Mouse (Mus musculus) heart, embryonic 16.5 days (tissue): ENCODE measurements around the gene Fancl. TPM values are rescaled to one million over a fixed set of nuclear protein-coding genes. Genes with fewer than 3 reads are reported as not detected.
"Not testable (repeated sequence)": the region's sequence is repeated elsewhere in the genome, so short reads cannot be mapped to it uniquely, and the experiment has no call there.

Experiments
- ATAC-seq: fragments of 200-750 bp; cut with Nextera tagmentation; replicated peaks from 2 replicates; pipeline ENCODE4 v1.8.0; 2017; ENCODE audit warnings: moderate number of reproducible peaks; ENCODE audit not compliant: insufficient read depth, low FRiP score; ENCODE audit errors: extremely low read depth
- H3K27ac ChIP-seq: fragments of 300-500 bp; sonication (generic); 2 replicates; pipeline ENCODE4 v1.5.1; 2014; ENCODE audit warnings: mild to moderate bottlenecking, low read length, control low read depth, moderate library complexity
- H3K27me3 ChIP-seq: fragments of 300-500 bp; sonication (generic); 2 replicates; pipeline ENCODE4 v1.6.1; 2014; ENCODE audit warnings: low read length, mixed read lengths; ENCODE audit not compliant: control insufficient read depth, insufficient read depth
- H3K36me3 ChIP-seq: fragments of 300-500 bp; sonication (generic); 2 replicates; pipeline ENCODE4 v1.6.1; 2014; ENCODE audit not compliant: control insufficient read depth, insufficient read depth
- H3K4me1 ChIP-seq: fragments of 300-500 bp; sonication (generic); 2 replicates; pipeline ENCODE4 v1.6.1; 2014; ENCODE audit warnings: low read length, mixed read lengths; ENCODE audit not compliant: control insufficient read depth, insufficient read depth
- H3K4me2 ChIP-seq: fragments of 300-500 bp; sonication (generic); 2 replicates; pipeline ENCODE4 v1.6.1; 2014; ENCODE audit warnings: low read depth, mild to moderate bottlenecking, control low read depth, low read length
- H3K4me3 ChIP-seq: fragments of 300-500 bp; sonication (generic); 2 replicates; pipeline ENCODE4 v1.5.1; 2014; ENCODE audit warnings: mild to moderate bottlenecking, control low read depth, low read length
- H3K9ac ChIP-seq: fragments of 300-500 bp; sonication (generic); 2 replicates; pipeline ENCODE4 v1.6.1; 2014; ENCODE audit warnings: low read length, control low read depth
- H3K9me3 ChIP-seq: fragments of 300-500 bp; sonication (generic); replicated peaks from 2 replicates; pipeline ENCODE4 v1.6.1; 2016; ENCODE audit warnings: low read length; ENCODE audit not compliant: control insufficient read depth
- WGBS: fragments of 180-500 bp; shearing (Covaris S2); extraction: QIAGEN DNeasy Blood & Tissue Kit; methylation state at CpG from one replicate; pipeline ENCODE4 v1.1.7; 2014; 5-methylcytosine and 5-hydroxymethylcytosine counted together
- polyA plus RNA-seq: library from polyadenylated mRNA; unstranded; fragments of >200 nt; fragmentation: Nextera tagmentation; extraction: Ambion mirVana; gene quantifications from 2 replicates; pipeline ENCODE4 v1.2.1, GENCODE M21; 2015

Gene Fancl
- 19.7 and 20.9 TPM in 2 replicates for polyA plus RNA-seq

DNA sequence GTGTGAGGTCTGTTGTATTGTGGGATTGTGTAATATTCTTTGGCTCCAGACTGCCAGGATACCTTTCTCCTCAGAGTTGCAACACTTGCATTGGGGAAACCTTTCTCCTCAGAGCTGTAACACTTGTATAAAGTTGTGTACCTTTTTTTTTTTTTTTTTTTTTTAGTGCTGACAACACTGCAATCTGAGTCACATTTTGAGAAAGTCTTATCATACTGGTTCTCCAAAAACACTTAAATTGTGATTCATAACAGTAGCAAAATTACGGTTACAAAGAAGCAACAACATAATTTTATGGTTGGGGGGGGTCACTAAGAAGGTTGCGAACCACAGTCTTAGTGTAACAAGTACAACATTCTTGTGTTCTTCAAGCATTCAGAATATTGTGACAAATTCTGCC, at the start of gene Fancl:
Gene Fancl (plus strand): TSS at position 165 of the 400 bp plus-strand sequence.
- no peaks in the 10 kb centered on the region for H3K27me3 ChIP-seq
- H3K36me3 ChIP-seq, result no peaks in the 10 kb centered on the region
- H3K9me3 ChIP-seq, result no peaks in the 10 kb centered on the region
- H3K4me1 ChIP-seq, result peaks cover 7% of the 10 kb centered on the region
- peak within 1 kb of the TSS; percentile 89 for H3K9ac ChIP-seq
- ATAC-seq, result no peak
- H3K4me2 ChIP-seq, result peak within 1 kb of the TSS; percentile 93
- H3K4me3 ChIP-seq, result peak within 1 kb of the TSS; percentile 85
- peak within 1 kb of the TSS; percentile 89 for H3K27ac ChIP-seq
- WGBS, result 99% methylated on average over 2 of the region's 2 CpGs

DNA sequence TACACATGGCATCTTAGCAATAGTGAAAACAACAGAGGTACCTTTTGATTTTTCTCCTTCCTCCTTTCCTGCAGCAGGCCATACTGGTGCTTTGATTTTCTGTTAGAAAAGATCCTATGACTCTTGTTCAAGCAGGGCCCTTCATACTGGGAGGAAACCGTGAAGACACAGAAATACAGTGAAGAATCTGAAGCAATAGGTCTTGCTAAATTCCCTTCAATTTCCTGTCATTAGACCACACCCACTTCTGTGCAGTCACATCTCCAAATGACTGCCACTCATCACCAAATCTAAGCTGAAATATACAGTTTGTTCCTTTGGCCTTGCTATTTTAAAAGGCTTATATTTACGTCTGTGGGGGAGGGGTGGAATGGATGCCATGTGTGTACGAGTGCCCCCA, 49.1 kb upstream of the Fancl start:
- Histone ChIP-seq H3K27me3 (no peaks in the 10 kb centered on the region), H3K27ac (no peak overlapping the region), H3K36me3 (no peaks in the 10 kb centered on the region), H3K4me1 (no peaks in the 10 kb centered on the region), H3K4me3 (no peak overlapping the region), H3K4me2 (no peak overlapping the region), H3K9me3 (no peaks in the 10 kb centered on the region), H3K9ac (no peak overlapping the region)
- WGBS, result 76% methylated on average over 3 of the region's 3 CpGs
- no peak for ATAC-seq

DNA sequence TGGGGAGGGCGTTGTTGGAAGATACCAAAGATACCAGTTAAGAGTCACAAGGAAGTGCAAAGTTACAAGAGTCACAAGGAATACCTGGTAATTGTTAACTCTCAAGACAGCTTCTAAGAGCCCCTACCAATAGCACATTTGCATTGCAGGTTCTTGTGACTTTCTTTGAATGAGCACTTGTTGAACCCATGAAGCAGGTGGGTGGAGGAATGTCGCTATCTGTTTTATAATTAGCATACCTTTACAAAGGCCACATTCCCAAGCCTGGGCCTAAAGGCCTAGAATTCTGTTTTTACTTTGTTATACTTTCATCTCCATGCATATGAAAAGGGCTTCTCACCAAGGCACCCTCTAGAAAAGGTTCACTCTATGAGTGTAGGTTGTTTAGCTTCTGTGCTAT, 15.8 kb upstream of the Fancl start:
- H3K4me3 ChIP-seq, H3K36me3 ChIP-seq, ATAC-seq, H3K9me3 ChIP-seq, H3K4me2 ChIP-seq, H3K9ac ChIP-seq, H3K4me1 ChIP-seq, H3K27ac ChIP-seq, H3K27me3 ChIP-seq: not testable (repeated sequence)
- WGBS, result 74% methylated on average over 2 of the region's 2 CpGs

DNA sequence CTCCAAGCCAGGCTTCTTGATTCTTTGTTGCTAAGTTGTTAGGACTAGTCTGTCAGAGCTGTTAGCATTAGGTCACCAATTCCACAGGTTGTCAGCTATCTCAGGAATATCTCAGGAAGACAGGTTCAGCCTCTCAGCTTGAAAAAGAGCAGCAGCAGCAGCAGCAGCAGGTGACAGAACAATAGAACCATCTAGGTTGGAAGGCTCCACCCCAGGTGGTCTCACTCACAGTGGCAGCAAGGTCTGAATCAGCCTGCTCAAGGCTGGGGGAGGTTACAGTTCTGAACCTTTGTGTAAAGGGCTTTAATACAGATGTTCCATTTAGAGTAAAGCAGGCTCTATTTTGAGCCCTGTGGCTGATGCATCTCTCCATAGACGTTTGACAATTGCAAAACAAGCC, 14.0 kb upstream of the Fancl start:
- not testable (repeated sequence) for H3K4me1 ChIP-seq, H3K9ac ChIP-seq, H3K9me3 ChIP-seq, H3K4me3 ChIP-seq, H3K27ac ChIP-seq, H3K36me3 ChIP-seq, ATAC-seq, H3K27me3 ChIP-seq, H3K4me2 ChIP-seq
- WGBS, result 11% methylated on average over 1 of the region's 1 CpGs

DNA sequence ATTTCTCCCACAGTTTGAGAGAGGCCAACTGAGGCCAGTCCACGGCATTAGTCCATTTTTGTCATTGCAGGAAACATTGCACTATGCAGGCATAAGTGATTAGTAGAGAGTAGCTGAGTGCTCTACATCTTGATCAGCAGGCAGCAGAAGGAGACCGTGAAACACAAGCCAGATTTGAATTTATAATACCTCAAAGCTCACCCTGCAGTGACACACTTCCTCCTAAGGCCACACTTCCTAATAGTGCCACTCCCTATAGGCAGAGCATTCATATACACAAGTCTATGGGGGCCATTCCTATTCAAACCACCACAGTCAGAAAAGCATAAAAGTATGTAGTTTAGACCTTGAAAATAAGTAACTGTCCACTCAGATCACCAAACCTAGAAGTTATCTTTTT, 11.8 kb upstream of the Fancl start:
- H3K27me3 ChIP-seq, result no peaks in the 10 kb centered on the region
- 73% methylated on average over 2 of the region's 2 CpGs for WGBS
- no peak for ATAC-seq

DNA sequence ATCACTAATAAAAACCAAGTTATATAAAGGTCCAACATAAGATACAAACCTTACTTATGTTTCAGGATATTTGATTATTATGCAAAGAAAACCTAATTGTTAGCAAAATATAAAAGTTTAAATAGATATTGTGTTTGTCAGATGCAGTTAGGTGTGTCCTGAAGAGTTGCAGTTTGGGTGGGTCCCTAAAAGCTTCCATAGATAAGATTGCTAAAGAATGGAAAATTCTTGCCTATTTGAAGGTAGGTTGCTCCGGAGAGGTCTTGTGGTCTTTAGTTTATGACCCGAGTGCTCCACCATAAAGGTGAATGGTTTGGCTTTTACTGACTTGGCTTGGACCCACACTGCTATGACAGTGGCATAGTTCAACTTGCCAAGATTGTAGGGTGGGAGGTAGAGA, 7.9 kb upstream of the Fancl start:
- ATAC-seq, result no peak
- no peak overlapping the region for H3K9ac ChIP-seq
- no peaks in the 10 kb centered on the region for H3K36me3 ChIP-seq
- no peaks in the 10 kb centered on the region for H3K27me3 ChIP-seq
- H3K4me3 ChIP-seq, result no peak overlapping the region
- H3K4me1 ChIP-seq, result no peaks in the 10 kb centered on the region
- no peak overlapping the region for H3K27ac ChIP-seq
- no peak overlapping the region for H3K4me2 ChIP-seq
- H3K9me3 ChIP-seq, result no peaks in the 10 kb centered on the region
- 72% methylated on average over 2 of the region's 2 CpGs for WGBS

More for the DNA sequence above, 11.8 kb upstream of the Fancl start:
- no peak overlapping the region for H3K27ac ChIP-seq
- H3K9ac ChIP-seq, result no peak overlapping the region
- H3K36me3 ChIP-seq, result no peaks in the 10 kb centered on the region
- H3K4me2 ChIP-seq, result no peak overlapping the region
- H3K4me1 ChIP-seq, result no peaks in the 10 kb centered on the region
- H3K4me3 ChIP-seq, result no peak overlapping the region
- H3K9me3 ChIP-seq, result no peaks in the 10 kb centered on the region

DNA sequence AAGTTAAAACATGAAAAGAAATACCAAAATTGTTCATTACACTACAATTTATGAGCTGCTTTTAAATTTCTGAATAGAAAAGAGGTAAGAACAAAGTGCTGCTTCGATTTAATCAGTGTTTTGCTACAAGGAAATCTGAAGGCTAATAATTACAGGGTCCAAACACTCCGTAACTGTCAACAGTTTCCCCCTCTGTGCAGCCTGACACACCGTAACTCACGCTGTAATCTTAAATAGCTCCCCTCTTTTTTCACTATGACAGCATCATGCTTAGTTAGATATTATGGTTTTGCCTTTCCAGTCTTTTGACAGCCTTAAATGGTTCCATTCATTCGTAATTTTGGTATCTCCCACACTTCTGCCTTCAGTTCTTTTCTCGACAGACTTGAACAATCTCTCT, 4.4 kb upstream of the Fancl start:
- Histone ChIP-seq H3K4me1 (no peaks in the 10 kb centered on the region), H3K4me2 (no peak overlapping the region), H3K4me3 (no peak overlapping the region), H3K27me3 (no peaks in the 10 kb centered on the region), H3K9me3 (no peaks in the 10 kb centered on the region), H3K9ac (no peak overlapping the region), H3K36me3 (no peaks in the 10 kb centered on the region), H3K27ac (no peak overlapping the region)
- WGBS, result 58% methylated on average over 6 of the region's 6 CpGs
- no peak for ATAC-seq

DNA sequence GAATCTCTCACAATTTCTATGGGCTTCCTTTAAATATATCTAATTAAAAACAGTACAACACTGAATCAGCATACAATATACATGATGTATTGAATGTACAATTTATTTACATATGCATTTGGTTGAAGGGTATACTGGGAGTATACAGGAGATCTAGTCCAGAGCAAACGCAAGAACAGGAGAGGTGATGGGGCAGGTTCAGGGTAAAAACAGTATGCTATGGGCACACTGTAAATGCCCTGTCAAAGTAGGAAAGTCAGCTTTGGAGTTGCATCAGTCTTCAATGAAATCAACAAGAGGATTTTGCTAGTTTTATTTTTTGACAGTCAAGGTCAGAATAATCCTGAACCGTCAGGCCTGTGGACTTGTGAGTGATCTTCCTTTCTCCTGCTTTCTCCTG, 743 bp downstream of the Fancl start:
- whole genome bisulfite sequencing, result 73% methylated on average over 2 of the region's 2 CpGs
- H3K4me1 ChIP-seq, result peaks cover 7% of the 10 kb centered on the region
- no peak for ATAC-seq

DNA sequence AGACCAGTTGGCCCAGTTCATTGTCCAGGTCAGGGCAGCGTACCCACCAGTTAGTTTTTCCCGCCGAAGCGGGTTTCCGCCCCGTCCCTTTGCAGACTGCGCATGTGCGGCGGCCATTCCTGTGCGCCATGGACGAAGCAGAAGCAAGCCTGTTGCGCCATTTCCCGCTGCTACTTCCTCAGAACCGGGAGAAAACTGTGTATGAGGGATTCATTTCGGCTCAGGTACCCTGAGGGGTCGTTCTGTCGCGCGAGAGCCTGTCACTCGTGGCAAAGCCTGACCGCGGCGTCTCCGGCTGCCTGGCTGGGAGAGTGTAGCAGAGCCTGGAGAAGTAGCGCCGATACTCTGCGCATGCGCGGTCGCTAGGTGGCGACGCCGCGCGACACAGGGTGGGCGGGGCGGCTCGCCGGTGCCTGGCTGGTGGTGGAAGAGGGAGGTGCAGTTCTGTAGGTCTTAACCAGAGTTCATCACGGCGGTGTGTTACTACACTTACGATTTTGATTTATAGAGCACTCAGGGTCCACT, 1.2 kb downstream of the Fancl start:
- no peaks in the 10 kb centered on the region for H3K9me3 ChIP-seq
- WGBS, result under 1% methylated on average over 42 of the region's 42 CpGs
- peaks cover 7% of the 10 kb centered on the region for H3K4me1 ChIP-seq
- peak; percentile 100 for ATAC-seq
- H3K4me3 ChIP-seq, result peak overlapping the region; percentile 85
- H3K27me3 ChIP-seq, result no peaks in the 10 kb centered on the region
- H3K27ac ChIP-seq, result peak overlapping the region; percentile 89
- H3K4me2 ChIP-seq, result peak overlapping the region; percentile 93
- no peaks in the 10 kb centered on the region for H3K36me3 ChIP-seq
- H3K9ac ChIP-seq, result peak overlapping the region; percentile 89

More for the DNA sequence above, 743 bp downstream of the Fancl start:
- H3K4me3 ChIP-seq, result peak overlapping the region; percentile 85
- H3K4me2 ChIP-seq, result peak overlapping the region; percentile 93
- no peaks in the 10 kb centered on the region for H3K36me3 ChIP-seq
- no peaks in the 10 kb centered on the region for H3K9me3 ChIP-seq
- H3K27ac ChIP-seq, result peak overlapping the region; percentile 89
- H3K9ac ChIP-seq, result peak overlapping the region; percentile 89
- no peaks in the 10 kb centered on the region for H3K27me3 ChIP-seq
